Mouse (Mus musculus) lung, postnatal 0 days (tissue): ENCODE data around the gene Ccdc85c. TPM values are rescaled to one million over a fixed set of nuclear protein-coding genes. Genes with fewer than 3 reads are reported as not detected.

Source experiments
- ATAC-seq: fragments of 200-750 bp; cut with Nextera tagmentation; 2 replicates; pipeline ENCODE4 v1.8.0; 2017; ENCODE audit warnings: moderate library complexity
- DNase-seq: peaks from one replicate; pipeline ENCODE4 v3.0.0-alpha.2; 2016; ENCODE audit warnings: low spot score
- H3K27ac ChIP-seq: fragments of 300-500 bp; sonication (generic); 2 replicates; pipeline ENCODE4 v1.5.1; 2014; ENCODE audit warnings: antibody characterized with exemption, mild to moderate bottlenecking, low read length, mixed read lengths
- H3K27me3 ChIP-seq: fragments of 300-500 bp; sonication (generic); replicated peaks from 2 replicates; pipeline ENCODE4 v1.6.1; 2014; ENCODE audit warnings: low read length, mixed read lengths; ENCODE audit not compliant: insufficient read depth
- H3K36me3 ChIP-seq: fragments of 300-500 bp; sonication (generic); 2 replicates; pipeline ENCODE4 v1.6.1; 2014; ENCODE audit warnings: low read length, mixed read lengths; ENCODE audit not compliant: insufficient read depth
- H3K4me1 ChIP-seq: fragments of 300-500 bp; sonication (generic); 2 replicates; pipeline ENCODE4 v1.6.1; 2014; ENCODE audit warnings: antibody characterized with exemption, low read depth, low read length, mixed read lengths; ENCODE audit not compliant: insufficient read depth
- H3K4me2 ChIP-seq: fragments of 300-500 bp; sonication (generic); replicated peaks from 2 replicates; pipeline ENCODE4 v1.6.1; 2014; ENCODE audit warnings: low read depth, mild to moderate bottlenecking, low read length, moderate library complexity, mixed read lengths
- H3K4me3 ChIP-seq: fragments of 300-500 bp; sonication (generic); 2 replicates; pipeline ENCODE4 v1.5.1; 2014; ENCODE audit warnings: low read depth, low read length
- H3K9ac ChIP-seq: fragments of 300-500 bp; sonication (generic); replicated peaks from 2 replicates; pipeline ENCODE4 v1.6.1; 2014; ENCODE audit warnings: low read depth, mild to moderate bottlenecking
- H3K9me3 ChIP-seq: fragments of 300-500 bp; sonication (generic); 2 replicates; pipeline ENCODE4 v1.6.1; 2016; ENCODE audit warnings: low read length, mixed read lengths
- CTCF ChIP-seq: IDR thresholded peaks from 2 replicates; pipeline ENCODE4 v1.5.1; 2016; ENCODE audit warnings: antibody characterized with exemption, mild to moderate bottlenecking
- EP300 ChIP-seq: IDR thresholded peaks from 2 replicates; pipeline ENCODE4 v1.6.1; 2016; ENCODE audit warnings: antibody characterized with exemption, mild to moderate bottlenecking, control low read depth
- WGBS: fragments of 180-500 bp; shearing (Covaris S2); extraction: QIAGEN DNeasy Blood & Tissue Kit; methylation state at CpG from one replicate; pipeline ENCODE4 v1.1.7; 2014; 5-methylcytosine and 5-hydroxymethylcytosine counted together
- polyA plus RNA-seq: library from polyadenylated mRNA; unstranded; fragments of >200 nt; fragmentation: Nextera tagmentation; extraction: Ambion mirVana; gene quantifications from 2 replicates; pipeline ENCODE4 v1.2.1, GENCODE M21; 2015

Gene Ccdc85c
- polyA plus RNA-seq, 1 experiment from 2014 or later = 4.5 TPM

DNA sequence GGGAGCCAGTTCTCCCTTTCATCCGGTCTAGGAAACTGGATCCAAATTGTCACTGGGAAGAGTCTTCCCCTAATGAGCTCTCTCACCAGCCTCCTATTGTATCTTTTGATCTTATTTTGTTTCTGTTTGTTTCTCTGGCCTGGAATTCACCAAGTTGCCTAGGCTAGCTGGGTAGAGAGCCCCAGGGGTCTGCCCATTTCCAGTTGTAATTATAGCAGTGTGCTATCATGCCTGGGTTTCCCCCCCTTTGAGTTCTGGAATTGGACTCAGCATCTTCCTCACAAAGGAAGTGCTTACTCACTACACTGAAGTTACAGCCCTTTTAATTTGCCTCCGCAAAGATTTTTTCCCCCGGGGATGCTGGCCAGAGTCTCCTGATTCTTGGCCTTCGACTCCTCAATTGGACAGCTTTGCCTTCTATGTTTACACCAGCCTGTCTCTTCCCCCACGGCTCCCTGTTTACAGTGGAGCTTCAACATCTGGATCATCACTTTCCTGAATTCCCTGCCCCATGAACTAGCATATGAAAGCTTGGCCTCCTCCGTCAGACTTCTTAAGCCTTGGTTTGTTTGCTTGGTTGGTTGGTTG, 28.6 kb upstream of the Ccdc85c start:
- Histone ChIP-seq H3K9me3 (no peaks in the 10 kb centered on the region), H3K36me3 (no peaks in the 10 kb centered on the region), H3K4me3 (no peak overlapping the region), H3K4me1 (no peaks in the 10 kb centered on the region), H3K27ac (no peak overlapping the region), H3K9ac (no peak overlapping the region), H3K27me3 (peaks cover 5% of the 10 kb centered on the region; the same call in 1 of the 2 replicates), H3K4me2 (no peak overlapping the region)
- DNase-seq (peak; percentile 50), ATAC-seq (no peak)
- WGBS = 33% methylated on average over 6 of the region's 6 CpGs
- TF ChIP-seq EP300 = no peak
- no peak for TF ChIP-seq CTCF

DNA sequence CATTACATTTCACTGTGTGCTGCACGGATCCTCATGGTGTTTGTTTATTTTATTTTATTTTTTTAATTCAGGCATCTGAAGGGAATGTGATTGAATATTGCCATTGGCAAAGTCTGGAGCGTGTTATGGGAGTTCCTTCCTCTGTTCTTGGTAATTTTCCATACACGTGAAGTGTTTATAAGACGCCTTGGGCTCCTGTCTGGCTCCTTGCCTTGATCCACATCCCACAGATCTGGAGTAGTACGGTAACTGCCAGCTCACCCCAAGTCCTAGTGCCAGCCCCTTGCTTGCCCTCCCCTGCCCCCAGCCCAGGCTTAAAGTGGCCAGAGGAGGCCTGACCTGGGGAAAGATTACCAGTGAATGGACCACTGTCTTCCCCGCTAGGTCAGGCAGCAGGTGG, 25.8 kb upstream of the Ccdc85c start:
- Histone ChIP-seq H3K27me3 (peaks cover 5% of the 10 kb centered on the region; the same call in 1 of the 2 replicates), H3K9ac (no peak overlapping the region), H3K27ac (no peak overlapping the region), H3K4me2 (no peak overlapping the region), H3K4me1 (no peaks in the 10 kb centered on the region), H3K4me3 (no peak overlapping the region), H3K36me3 (no peaks in the 10 kb centered on the region), H3K9me3 (no peaks in the 10 kb centered on the region)
- 39% methylated on average over 6 of the region's 6 CpGs for WGBS
- TF ChIP-seq EP300 (no peak), CTCF (no peak)
- peak; percentile 37 for ATAC-seq
- no peak for DNase-seq

DNA sequence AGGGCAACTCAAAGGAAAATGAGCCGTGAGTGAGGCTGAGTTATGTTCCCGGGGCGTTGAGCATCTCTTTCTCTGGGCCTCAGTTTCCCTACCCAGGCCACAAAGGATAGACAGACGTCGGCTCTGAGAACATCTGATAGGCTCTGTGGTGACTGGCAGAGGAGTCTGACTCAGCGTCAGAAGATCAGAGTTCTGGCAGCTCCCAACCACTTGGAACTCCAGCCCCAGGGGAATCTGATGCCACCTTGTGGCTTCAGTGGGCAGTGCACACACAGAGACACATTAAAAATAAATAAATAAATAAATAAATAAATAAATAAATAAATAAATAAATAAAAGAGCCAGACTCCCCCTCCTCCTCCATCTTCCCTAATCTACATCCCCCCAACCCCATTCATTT, 21.8 kb upstream of the Ccdc85c start:
- H3K4me2 ChIP-seq = no peak overlapping the region
- H3K4me1 ChIP-seq = no peaks in the 10 kb centered on the region
- DNase-seq (no peak), ATAC-seq (no peak)
- no peak overlapping the region for H3K27ac ChIP-seq
- WGBS = 77% methylated on average over 6 of the region's 6 CpGs
- H3K27me3 ChIP-seq = no peaks in the 10 kb centered on the region
- no peak overlapping the region for H3K9ac ChIP-seq
- TF ChIP-seq EP300 = no peak
- peak; percentile 56 for TF ChIP-seq CTCF
- no peaks in the 10 kb centered on the region for H3K9me3 ChIP-seq
- no peak overlapping the region for H3K4me3 ChIP-seq
- no peaks in the 10 kb centered on the region for H3K36me3 ChIP-seq

DNA sequence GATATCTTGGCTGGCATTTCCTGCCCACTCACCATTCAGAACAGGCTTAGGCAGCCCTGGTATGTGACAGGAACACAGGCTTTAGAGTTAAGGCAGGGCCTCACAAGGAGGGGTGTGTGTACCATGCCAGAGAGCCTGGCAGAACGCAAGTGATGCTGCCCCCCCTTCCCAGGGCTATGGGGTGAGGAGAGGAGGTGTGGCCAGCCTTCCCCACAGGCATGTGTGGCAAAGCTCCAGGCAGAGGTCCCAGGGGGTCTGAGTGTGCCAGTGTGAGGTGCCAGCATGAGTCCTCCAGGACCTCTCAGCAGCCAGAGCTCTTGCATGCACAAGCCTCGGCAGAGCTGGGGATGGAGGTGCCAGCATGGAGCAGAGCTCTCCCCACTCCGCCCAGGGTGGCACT, 19.4 kb upstream of the Ccdc85c start:
- Histone ChIP-seq H3K9ac (no peak overlapping the region), H3K4me2 (no peak overlapping the region), H3K9me3 (no peaks in the 10 kb centered on the region), H3K4me1 (no peaks in the 10 kb centered on the region), H3K27ac (no peak overlapping the region), H3K27me3 (no peaks in the 10 kb centered on the region), H3K4me3 (no peak overlapping the region), H3K36me3 (no peaks in the 10 kb centered on the region)
- WGBS = 48% methylated on average over 3 of the region's 3 CpGs
- ATAC-seq = peak; percentile 73
- TF ChIP-seq CTCF (no peak), EP300 (no peak)
- no peak for DNase-seq

DNA sequence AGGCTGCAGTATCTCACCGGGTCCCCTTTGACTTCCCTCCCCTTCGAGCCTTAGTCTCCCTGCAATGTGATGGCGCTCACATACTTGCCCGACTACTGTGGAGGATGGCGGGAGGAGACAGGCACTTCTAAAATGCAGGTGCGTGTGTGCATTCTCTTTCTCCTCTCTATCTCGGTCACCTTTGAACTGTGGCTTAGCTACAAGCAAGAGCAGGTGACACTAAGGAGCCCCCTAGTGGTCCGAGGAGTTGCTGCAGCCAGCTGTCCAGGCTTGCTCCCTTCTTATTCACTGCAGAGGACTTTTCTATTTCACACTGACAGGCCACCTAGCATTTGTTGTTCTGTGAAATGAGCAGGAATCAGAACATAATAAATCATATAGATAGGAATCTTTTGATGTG, 17.7 kb upstream of the Ccdc85c start:
- TF ChIP-seq EP300 (no peak), CTCF (peak; percentile 94)
- Histone ChIP-seq H3K9ac (no peak overlapping the region), H3K27me3 (no peaks in the 10 kb centered on the region), H3K4me2 (no peak overlapping the region), H3K9me3 (no peaks in the 10 kb centered on the region), H3K36me3 (no peaks in the 10 kb centered on the region), H3K4me3 (no peak overlapping the region), H3K4me1 (no peaks in the 10 kb centered on the region), H3K27ac (no peak overlapping the region)
- WGBS = 4% methylated on average over 8 of the region's 8 CpGs
- peak; percentile 81 for DNase-seq
- peak; percentile 70 for ATAC-seq

DNA sequence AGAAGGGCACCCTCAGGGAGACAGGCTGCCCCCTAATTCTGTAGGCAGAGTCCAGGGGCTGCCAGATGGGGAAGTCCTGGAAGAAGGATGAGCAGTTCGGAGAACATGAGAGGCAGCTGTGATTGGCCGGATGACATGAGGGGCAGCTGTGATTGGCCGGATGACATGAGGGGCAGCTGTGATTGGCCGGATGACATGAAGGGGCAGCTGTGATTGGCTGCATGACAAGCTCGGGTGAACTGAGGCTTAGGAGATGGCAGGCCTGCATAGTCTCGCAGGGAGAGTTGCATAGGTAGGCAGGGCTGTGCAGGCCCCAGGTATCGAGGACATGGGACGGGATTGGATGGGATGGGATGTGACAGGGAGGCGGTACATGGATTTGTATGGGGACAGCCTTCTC, 17.2 kb upstream of the Ccdc85c start:
- H3K9me3 ChIP-seq = no peaks in the 10 kb centered on the region
- no peaks in the 10 kb centered on the region for H3K36me3 ChIP-seq
- no peaks in the 10 kb centered on the region for H3K4me1 ChIP-seq
- H3K27me3 ChIP-seq = no peaks in the 10 kb centered on the region
- no peak for DNase-seq
- ATAC-seq = peak; percentile 69
- TF ChIP-seq CTCF (no peak), EP300 (no peak)
- H3K4me2 ChIP-seq = no peak overlapping the region
- no peak overlapping the region for H3K4me3 ChIP-seq
- no peak overlapping the region for H3K27ac ChIP-seq
- no peak overlapping the region for H3K9ac ChIP-seq
- 22% methylated on average over 9 of the region's 9 CpGs for WGBS
